Mouse (Mus musculus): ENCODE results near the gene Hnf4a. TPM values are rescaled to one million over a fixed set of nuclear protein-coding genes. Genes with fewer than 3 reads are reported as not detected.
A peak's percentile ranks its signal among the peaks of the same experiment; 100 is the strongest.

Hnf4a gene
- polyA plus RNA-seq, 1 experiment from 2014 or later, result 34.1 TPM

DNA sequence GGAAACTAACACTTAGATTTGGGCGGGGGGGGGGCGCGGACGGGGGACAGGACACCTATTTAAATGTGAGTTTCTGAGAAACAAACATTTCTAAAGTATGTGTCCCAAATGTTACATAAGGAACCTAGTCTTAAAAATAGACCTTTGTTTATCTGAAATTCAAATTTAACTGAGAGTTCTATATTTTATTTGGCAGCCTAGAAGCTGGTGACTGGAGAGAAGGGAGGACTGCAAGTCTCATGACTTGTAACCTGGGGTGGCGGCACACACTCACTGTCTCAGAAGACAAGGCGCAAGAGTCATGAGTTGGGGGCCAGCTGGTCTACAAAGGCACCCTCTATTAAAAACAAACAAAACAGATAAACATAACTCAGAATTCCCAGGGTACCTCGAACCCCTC is 94.5 kb downstream of the Hnf4a start:
- WGBS, result 83% methylated on average over 7 of the region's 7 CpGs
- Histone ChIP-seq H3K27me3 (ENCODE audit: control insufficient read depth, insufficient read depth, low read length) (no peaks in the 10 kb centered on the region), H3K36me3 (ENCODE audit: control insufficient read depth, insufficient read depth, low read length) (no peaks in the 10 kb centered on the region), H3K27ac (ENCODE audit: low read length) (no peak overlapping the region), H3K9me3 (replicated peaks; ENCODE audit: control insufficient read depth, low read length) (no peaks in the 10 kb centered on the region), H3K4me2 (ENCODE audit: low read depth, low read length) (no peak overlapping the region), H3K9ac (ENCODE audit: low read length) (no peak overlapping the region), H3K4me3 (replicated peaks; ENCODE audit: low read length) (no peak overlapping the region), H3K4me1 (ENCODE audit: control insufficient read depth, insufficient read depth, low read length) (peaks cover 21% of the 10 kb centered on the region)
- no peak for ATAC-seq (ENCODE audit: insufficient read depth, low FRiP score)

DNA sequence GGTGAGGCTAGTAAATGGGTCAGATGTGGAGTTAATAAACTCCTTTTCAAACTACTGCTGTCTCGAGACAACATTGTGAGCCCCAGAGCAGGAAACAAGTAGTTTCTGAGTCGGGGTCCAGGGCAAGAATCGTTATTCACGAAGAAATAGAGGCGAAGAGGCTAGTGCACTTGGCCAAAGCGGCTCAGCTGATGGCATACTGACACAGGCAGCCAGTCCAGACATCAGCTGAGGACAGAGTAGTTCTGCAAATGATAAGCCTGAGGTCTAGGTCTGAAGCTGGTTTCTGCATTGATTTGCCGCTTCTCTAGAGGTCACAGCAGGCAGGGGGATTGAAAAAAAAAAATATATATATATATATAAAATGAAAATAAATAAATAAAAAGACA is 95.1 kb downstream of the Hnf4a start:
- no peak for ATAC-seq (ENCODE audit: insufficient read depth, low FRiP score)
- Histone ChIP-seq H3K4me3 (replicated peaks; ENCODE audit: low read length) (peak overlapping the region; percentile 70), H3K27me3 (ENCODE audit: control insufficient read depth, insufficient read depth, low read length) (no peaks in the 10 kb centered on the region), H3K4me2 (ENCODE audit: low read depth, low read length) (peak overlapping the region; percentile 79), H3K9me3 (replicated peaks; ENCODE audit: control insufficient read depth, low read length) (no peaks in the 10 kb centered on the region), H3K9ac (ENCODE audit: low read length) (peak overlapping the region; percentile 90), H3K4me1 (ENCODE audit: control insufficient read depth, insufficient read depth, low read length) (peaks cover 15% of the 10 kb centered on the region), H3K36me3 (ENCODE audit: control insufficient read depth, insufficient read depth, low read length) (no peaks in the 10 kb centered on the region), H3K27ac (ENCODE audit: low read length) (no peak overlapping the region)
- WGBS, result 72% methylated on average over 7 of the region's 7 CpGs

DNA sequence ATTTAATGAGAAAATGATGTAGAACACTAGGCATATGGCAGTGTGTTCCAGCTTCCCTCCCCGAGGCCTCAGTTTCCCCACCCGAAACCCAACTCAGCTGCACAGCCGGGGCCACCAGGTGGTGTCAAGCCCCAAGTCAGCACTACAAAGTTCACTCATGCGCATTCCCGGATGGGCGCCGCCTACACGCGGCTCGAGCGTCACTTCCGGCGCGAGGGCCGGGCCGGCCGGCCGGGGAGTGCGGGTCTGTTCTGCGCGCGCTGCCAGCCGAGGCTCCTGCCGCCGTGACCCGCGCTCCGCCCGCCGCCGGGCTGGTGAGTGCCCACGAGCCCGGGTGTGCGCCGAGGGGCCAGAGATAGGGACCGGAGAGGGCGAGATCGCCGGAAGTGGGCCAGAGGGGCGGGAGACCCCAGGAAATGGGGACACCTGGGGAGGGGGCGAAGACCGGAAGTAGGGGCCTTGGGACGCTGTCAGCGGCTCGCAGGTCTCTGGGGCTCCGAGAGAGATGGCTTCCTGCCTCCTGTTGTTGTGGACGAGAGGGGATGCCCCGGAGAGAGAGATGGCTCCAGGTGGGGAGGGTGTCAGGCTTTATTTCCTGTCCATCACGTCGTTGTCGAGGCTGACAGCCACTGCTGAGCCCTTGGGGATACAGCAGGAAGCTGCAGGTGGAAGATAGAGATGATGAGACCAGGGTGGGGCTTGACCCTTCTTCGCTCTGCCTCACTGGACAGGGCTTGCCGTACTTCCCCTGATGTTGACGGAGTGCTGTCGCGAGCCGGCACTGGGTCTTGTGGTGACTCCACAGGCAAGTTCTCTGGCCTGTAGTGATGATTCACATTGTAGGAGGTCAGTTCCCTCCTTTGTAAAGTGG is 95.7 kb downstream of the Hnf4a start, which contains the start of gene Ttpal:
Gene Ttpal, plus strand, starts transcription at position 214 of the 871 bp plus-strand sequence.
- Histone ChIP-seq H3K27ac (ENCODE audit: low read length) (peak within 1 kb of the TSS; percentile 74), H3K9ac (ENCODE audit: low read length) (peak within 1 kb of the TSS; percentile 90), H3K4me1 (ENCODE audit: control insufficient read depth, insufficient read depth, low read length) (peaks cover 13% of the 10 kb centered on the region), H3K36me3 (ENCODE audit: control insufficient read depth, insufficient read depth, low read length) (no peaks in the 10 kb centered on the region), H3K4me3 (replicated peaks; ENCODE audit: low read length) (peak within 1 kb of the TSS; percentile 70), H3K9me3 (replicated peaks; ENCODE audit: control insufficient read depth, low read length) (no peaks in the 10 kb centered on the region), H3K4me2 (ENCODE audit: low read depth, low read length) (peak within 1 kb of the TSS; percentile 79), H3K27me3 (ENCODE audit: control insufficient read depth, insufficient read depth, low read length) (no peaks in the 10 kb centered on the region)
- ATAC-seq (ENCODE audit: insufficient read depth, low FRiP score), result peak; percentile 92
- WGBS, result under 1% methylated on average over 57 of the region's 57 CpGs

DNA sequence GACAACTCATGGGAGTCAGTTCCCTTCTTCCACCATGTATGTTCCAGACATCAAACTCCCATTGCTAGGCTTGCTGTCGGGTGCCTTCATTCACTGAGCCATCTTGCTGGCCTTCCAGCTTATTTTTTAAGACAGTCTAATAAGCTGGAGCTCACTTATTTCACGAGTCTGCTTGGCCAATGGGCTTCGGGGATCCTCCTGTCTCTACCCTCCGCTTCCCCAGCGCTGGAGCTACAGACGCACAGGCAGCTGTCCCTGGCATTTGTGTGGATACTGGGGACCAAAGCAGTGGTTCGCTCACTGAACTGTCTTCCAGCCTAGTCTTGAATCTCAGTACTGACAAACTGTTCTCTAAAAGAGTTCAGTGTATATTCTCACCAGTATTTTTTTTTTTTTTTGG is 99.6 kb downstream of the Hnf4a start:
- WGBS, result 82% methylated on average over 7 of the region's 7 CpGs
- H3K36me3 ChIP-seq (ENCODE audit: control insufficient read depth, insufficient read depth, low read length), result 0 out of 2 replicates have a peak, but pooled peaks cover 5% of the 10 kb centered on the region
- H3K4me2 ChIP-seq (ENCODE audit: low read depth, low read length), result no peak overlapping the region
- peaks cover 13% of the 10 kb centered on the region for H3K4me1 ChIP-seq (ENCODE audit: control insufficient read depth, insufficient read depth, low read length)
- H3K27me3 ChIP-seq (ENCODE audit: control insufficient read depth, insufficient read depth, low read length), result no peaks in the 10 kb centered on the region
- no peak overlapping the region for H3K9ac ChIP-seq (ENCODE audit: low read length)
- no peak overlapping the region for H3K27ac ChIP-seq (ENCODE audit: low read length)
- no peak for ATAC-seq (ENCODE audit: insufficient read depth, low FRiP score)
- H3K9me3 ChIP-seq (replicated peaks; ENCODE audit: control insufficient read depth, low read length), result no peaks in the 10 kb centered on the region
- no peak overlapping the region for H3K4me3 ChIP-seq (replicated peaks; ENCODE audit: low read length)

DNA sequence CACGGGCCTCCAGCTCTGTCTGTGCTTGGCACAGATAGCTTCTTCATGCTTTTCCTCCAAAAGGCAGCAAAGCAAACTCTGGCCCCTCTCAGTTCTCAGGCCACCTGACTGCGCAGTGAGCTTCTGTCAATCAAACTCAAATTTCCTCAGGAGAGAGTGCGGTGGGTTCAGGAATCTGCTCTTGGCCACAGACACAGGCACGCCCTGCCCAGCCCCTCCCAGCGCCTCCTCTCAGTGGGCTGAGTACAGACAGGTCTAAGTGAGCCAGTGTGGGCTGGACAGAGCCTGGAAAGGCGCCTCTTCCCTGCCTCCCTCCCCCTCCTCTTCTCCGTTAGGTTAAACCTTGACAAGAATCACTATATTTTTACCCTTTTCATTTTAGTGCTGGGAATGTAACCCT is 101.4 kb downstream of the Hnf4a start:
- ATAC-seq (ENCODE audit: insufficient read depth, low FRiP score), result no peak
- no peak overlapping the region for H3K4me2 ChIP-seq (ENCODE audit: low read depth, low read length)
- WGBS, result 77% methylated on average over 7 of the region's 7 CpGs

DNA sequence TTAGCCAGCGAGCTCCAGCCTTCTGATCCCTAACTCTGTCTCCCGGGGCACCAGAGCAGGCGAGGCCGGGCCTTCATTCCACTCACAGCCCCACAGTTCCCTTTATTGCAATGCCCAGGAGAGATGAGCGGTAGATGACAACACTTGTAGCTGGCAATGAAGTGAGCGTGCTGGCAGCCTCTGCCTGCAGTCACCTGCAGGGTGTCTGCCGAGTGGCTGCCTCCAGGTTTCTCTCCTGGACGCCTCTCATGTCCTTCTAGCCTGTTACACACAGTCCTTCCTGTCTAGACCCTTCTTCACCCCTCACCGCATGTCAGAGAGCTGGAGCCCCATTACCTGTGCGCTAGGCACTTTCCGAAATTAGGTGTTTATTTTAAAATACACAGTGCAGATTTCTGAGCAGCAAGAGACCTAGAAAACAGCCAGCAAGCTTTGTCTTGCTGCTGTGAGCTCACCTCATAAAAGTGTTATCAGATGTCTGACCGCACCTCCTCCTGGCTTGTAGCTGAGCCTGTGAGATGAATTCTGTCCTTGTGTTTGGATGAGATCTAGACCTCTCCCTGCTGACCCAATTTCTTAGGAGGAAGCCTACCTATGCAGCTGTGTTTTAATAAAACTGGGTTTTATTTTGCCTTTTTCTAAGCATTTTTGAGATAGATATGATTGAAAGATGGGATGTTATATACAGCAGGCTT is 102.8 kb downstream of the Hnf4a start:
- Histone ChIP-seq H3K36me3 (ENCODE audit: control insufficient read depth, insufficient read depth, low read length) (peaks cover 13% of the 10 kb centered on the region), H3K27me3 (ENCODE audit: control insufficient read depth, insufficient read depth, low read length) (no peaks in the 10 kb centered on the region), H3K4me1 (ENCODE audit: control insufficient read depth, insufficient read depth, low read length) (no peaks in the 10 kb centered on the region), H3K4me3 (replicated peaks; ENCODE audit: low read length) (no peak overlapping the region), H3K27ac (ENCODE audit: low read length) (no peak overlapping the region), H3K9ac (ENCODE audit: low read length) (no peak overlapping the region), H3K4me2 (ENCODE audit: low read depth, low read length) (no peak overlapping the region), H3K9me3 (replicated peaks; ENCODE audit: control insufficient read depth, low read length) (no peaks in the 10 kb centered on the region)
- ATAC-seq (ENCODE audit: insufficient read depth, low FRiP score), result no peak
- 84% methylated on average over 12 of the region's 12 CpGs for WGBS

More for the DNA sequence above, 101.4 kb downstream of the Hnf4a start:
- Histone ChIP-seq H3K27me3 (ENCODE audit: control insufficient read depth, insufficient read depth, low read length) (no peaks in the 10 kb centered on the region), H3K4me1 (ENCODE audit: control insufficient read depth, insufficient read depth, low read length) (peaks cover 4% of the 10 kb centered on the region), H3K36me3 (ENCODE audit: control insufficient read depth, insufficient read depth, low read length) (peaks cover 9% of the 10 kb centered on the region), H3K9ac (ENCODE audit: low read length) (no peak overlapping the region; the same call in 1 of the 2 replicates), H3K27ac (ENCODE audit: low read length) (no peak overlapping the region), H3K9me3 (replicated peaks; ENCODE audit: control insufficient read depth, low read length) (no peaks in the 10 kb centered on the region), H3K4me3 (replicated peaks; ENCODE audit: low read length) (no peak overlapping the region)

DNA sequence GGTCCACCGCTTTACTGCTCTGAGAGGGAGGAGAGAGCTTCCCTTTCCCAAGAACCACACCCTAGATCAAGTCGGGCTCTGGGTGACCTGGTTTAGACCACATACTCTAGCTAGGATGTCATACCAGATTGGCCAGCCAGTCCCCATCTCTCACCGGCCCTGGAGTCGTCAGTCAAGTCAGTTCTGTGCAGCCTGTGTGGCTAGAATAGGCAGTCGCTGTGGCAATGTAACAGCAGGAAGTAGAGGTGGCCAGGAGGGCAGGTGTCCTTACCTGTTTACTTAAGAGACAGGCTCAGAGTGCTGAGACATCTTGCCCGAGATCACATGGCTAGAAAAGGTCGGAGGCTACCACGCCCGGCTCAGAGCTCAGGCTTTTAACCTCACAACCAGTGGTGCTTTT is 104.6 kb downstream of the Hnf4a start:
- Histone ChIP-seq H3K9ac (ENCODE audit: low read length) (no peak overlapping the region), H3K27me3 (ENCODE audit: control insufficient read depth, insufficient read depth, low read length) (no peaks in the 10 kb centered on the region), H3K4me1 (ENCODE audit: control insufficient read depth, insufficient read depth, low read length) (no peaks in the 10 kb centered on the region), H3K27ac (ENCODE audit: low read length) (no peak overlapping the region), H3K36me3 (ENCODE audit: control insufficient read depth, insufficient read depth, low read length) (peaks cover 16% of the 10 kb centered on the region), H3K4me2 (ENCODE audit: low read depth, low read length) (no peak overlapping the region), H3K4me3 (replicated peaks; ENCODE audit: low read length) (no peak overlapping the region), H3K9me3 (replicated peaks; ENCODE audit: control insufficient read depth, low read length) (no peaks in the 10 kb centered on the region)
- WGBS, result 65% methylated on average over 9 of the region's 9 CpGs
- ATAC-seq (ENCODE audit: insufficient read depth, low FRiP score), result peak; percentile 56; the same call in 1 of the 2 replicates

DNA sequence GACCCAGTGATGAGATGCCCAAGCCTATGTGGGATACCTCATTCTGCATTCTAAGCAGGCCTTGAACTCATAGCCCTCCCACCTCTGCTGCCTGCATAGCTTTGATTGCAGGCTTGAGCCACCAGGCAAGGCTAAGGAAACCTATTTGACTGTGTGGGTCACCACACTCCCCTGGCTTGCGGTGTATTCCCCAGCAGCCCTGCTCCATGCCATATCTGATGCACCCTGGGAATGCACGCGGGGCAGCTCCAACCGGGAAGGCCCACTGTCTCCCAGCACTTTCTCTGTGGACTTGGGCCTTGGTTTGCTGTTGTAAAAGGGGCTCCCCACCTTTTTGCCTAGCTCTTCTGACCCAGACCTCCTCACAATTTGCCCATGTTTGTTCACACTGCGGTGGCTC is 106.6 kb downstream of the Hnf4a start:
- H3K9ac ChIP-seq (ENCODE audit: low read length), result no peak overlapping the region
- H3K36me3 ChIP-seq (ENCODE audit: control insufficient read depth, insufficient read depth, low read length), result peaks cover 18% of the 10 kb centered on the region
- H3K9me3 ChIP-seq (replicated peaks; ENCODE audit: control insufficient read depth, low read length), result no peaks in the 10 kb centered on the region
- no peak overlapping the region for H3K4me2 ChIP-seq (ENCODE audit: low read depth, low read length)
- 95% methylated on average over 5 of the region's 5 CpGs for WGBS
- no peak overlapping the region for H3K27ac ChIP-seq (ENCODE audit: low read length)
- no peak for ATAC-seq (ENCODE audit: insufficient read depth, low FRiP score)
- H3K27me3 ChIP-seq (ENCODE audit: control insufficient read depth, insufficient read depth, low read length), result no peaks in the 10 kb centered on the region
- no peaks in the 10 kb centered on the region for H3K4me1 ChIP-seq (ENCODE audit: control insufficient read depth, insufficient read depth, low read length)
- no peak overlapping the region for H3K4me3 ChIP-seq (replicated peaks; ENCODE audit: low read length)

DNA sequence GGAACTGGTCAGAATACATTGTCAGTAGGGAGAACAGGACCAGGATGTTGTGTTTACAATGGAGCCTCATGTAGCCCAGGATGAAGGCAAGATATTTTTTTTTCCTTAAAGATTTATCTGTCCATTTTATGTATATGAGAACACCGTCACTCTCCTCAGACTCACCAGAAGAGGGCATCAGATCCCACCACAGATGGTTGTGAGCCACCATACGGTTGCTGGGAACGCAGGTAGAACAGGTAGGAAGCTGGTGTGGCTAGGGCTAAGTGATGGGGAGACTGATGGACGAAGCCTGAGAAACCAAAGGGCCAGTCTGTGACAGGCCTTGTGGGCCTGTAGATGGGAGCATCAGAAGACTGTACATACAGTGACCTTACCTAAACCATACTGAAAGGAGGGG is 107.4 kb downstream of the Hnf4a start:
- Histone ChIP-seq H3K9me3 (replicated peaks; ENCODE audit: control insufficient read depth, low read length) (no peaks in the 10 kb centered on the region), H3K27me3 (ENCODE audit: control insufficient read depth, insufficient read depth, low read length) (no peaks in the 10 kb centered on the region), H3K4me3 (replicated peaks; ENCODE audit: low read length) (no peak overlapping the region), H3K36me3 (ENCODE audit: control insufficient read depth, insufficient read depth, low read length) (peaks cover 19% of the 10 kb centered on the region), H3K9ac (ENCODE audit: low read length) (no peak overlapping the region), H3K27ac (ENCODE audit: low read length) (no peak overlapping the region), H3K4me2 (ENCODE audit: low read depth, low read length) (no peak overlapping the region), H3K4me1 (ENCODE audit: control insufficient read depth, insufficient read depth, low read length) (no peaks in the 10 kb centered on the region)
- WGBS, result 94% methylated on average over 4 of the region's 4 CpGs
- ATAC-seq (ENCODE audit: insufficient read depth, low FRiP score), result no peak

All from stomach, embryonic 16.5 days (tissue).